Mouse (Mus musculus): ENCODE data around the gene Lrp4.
"Not testable (repeated sequence)": the region's sequence is repeated elsewhere in the genome, so short reads cannot be mapped to it uniquely, and the experiment has no call there.

Lrp4 gene

GRCm38 (mm10) chr2:91485256-91485655 is 27.9 kb downstream of the Lrp4 start:
- DNase-seq (ENCODE audit: low spot score), result no peak

- not testable (repeated sequence) for DNase-seq (ENCODE audit: low spot score)
Measured at GRCm38 (mm10) chr2:91487295-91487694, 30.0 kb downstream of the Lrp4 start.

GRCm38 (mm10) chr2:91492071-91492635 is 34.8 kb downstream of the Lrp4 start:
- no peak for DNase-seq (ENCODE audit: low spot score)

GRCm38 (mm10) chr2:91493981-91494380 is 36.7 kb downstream of the Lrp4 start:
- no peak for DNase-seq (ENCODE audit: low spot score)

- no peak for DNase-seq (ENCODE audit: low spot score)
Measured at GRCm38 (mm10) chr2:91498093-91498719, 40.9 kb downstream of the Lrp4 start.

GRCm38 (mm10) chr2:91508076-91508475 is 50.8 kb downstream of the Lrp4 start:
- no peak for DNase-seq (ENCODE audit: low spot score)

GRCm38 (mm10) chr2:91517186-91517585 is 59.9 kb downstream of the Lrp4 start:
- no peak for DNase-seq (ENCODE audit: low spot score)

GRCm38 (mm10) chr2:91526294-91527146 is 69.2 kb downstream of the Lrp4 start, which contains the start of gene Ckap5:
Ckap5 (plus strand) TSS chr2:91526762.
- DNase-seq (ENCODE audit: low spot score), result peak; percentile 96

- DNase-seq (ENCODE audit: low spot score), result peak; percentile 66
Measured at GRCm38 (mm10) chr2:91527147-91527486, 69.8 kb downstream of the Lrp4 start.

GRCm38 (mm10) chr2:91537588-91538205 is 80.4 kb downstream of the Lrp4 start:
- DNase-seq (ENCODE audit: low spot score), result no peak
